Mouse (Mus musculus): ENCODE data around the gene Sema6b.
A peak's percentile ranks its signal among the peaks of the same experiment; 100 is the strongest.
"Not testable (repeated sequence)": the region's sequence is repeated elsewhere in the genome, so short reads cannot be mapped to it uniquely, and the experiment has no call there.

The Sema6b gene

DNA sequence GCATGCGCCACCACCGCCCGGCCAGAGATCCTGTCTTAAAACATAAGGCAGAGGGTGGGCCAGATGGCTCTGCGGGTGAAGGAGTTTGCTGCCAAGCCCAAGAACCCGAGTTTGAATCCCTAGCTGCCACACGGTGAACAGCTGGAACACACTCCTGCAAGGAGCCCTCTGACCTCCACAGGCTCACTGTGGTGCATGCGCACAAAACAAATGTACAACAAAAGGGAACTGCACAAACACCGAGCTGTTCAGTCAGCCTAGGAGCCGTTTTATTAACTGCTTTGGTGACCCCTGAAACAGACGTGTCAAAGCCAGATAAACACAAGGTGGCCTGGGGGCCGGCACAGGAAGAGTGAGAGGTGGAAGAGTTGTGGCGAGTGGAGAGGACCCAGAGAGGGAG is 20.7 kb downstream of the Sema6b start:
- no peak for DNase-seq (ENCODE audit: low read depth, low spot score)

DNA sequence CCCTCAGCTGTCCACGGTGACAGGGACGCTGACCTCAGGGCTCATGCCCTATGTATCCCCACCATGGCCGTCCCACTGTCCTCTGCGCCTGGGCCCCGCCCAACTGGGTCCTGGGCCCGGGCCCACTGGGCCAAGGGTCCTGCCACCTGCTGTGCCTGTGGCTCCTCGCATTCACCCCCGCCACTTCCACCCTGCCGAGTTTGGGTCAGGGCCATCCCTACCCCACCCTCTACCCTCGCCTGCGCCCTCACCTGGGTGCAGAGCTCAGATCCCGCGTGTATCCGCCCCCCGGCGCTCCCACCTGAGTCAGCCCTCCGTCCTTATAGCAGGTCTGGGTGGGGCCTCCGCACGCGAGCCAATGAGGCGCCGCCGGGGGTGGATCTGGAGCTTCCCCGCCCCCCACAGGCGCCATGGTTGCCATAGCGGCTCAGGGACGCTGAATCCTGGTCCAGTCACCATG is 22.9 kb downstream of the Sema6b start, which contains the start of gene Plin5:
Plin5 (minus strand) TSS at position 346 of the 460 bp plus-strand sequence.
- peak; percentile 69 for DNase-seq (ENCODE audit: low read depth, low spot score)

DNA sequence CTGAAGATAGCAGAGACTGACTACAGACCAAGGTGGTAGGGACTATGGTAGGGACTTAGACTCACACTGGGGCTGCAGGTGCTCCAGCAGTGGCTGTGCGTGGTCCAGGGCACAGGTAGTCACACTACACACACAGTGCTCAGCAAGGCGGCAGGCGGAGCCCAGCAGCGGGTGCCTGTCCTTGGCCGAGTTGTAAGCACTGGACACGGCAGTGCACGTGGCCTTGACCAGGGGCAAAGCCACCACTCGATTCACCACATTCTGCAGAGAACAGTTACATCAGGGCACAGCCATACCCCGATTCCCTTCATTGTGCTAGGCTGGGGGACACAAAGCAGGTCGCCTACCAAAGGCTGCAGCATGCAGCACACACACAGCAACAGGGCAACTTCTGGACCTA is 23.9 kb downstream of the Sema6b start:
- DNase-seq (ENCODE audit: low read depth, low spot score): no peak

DNA sequence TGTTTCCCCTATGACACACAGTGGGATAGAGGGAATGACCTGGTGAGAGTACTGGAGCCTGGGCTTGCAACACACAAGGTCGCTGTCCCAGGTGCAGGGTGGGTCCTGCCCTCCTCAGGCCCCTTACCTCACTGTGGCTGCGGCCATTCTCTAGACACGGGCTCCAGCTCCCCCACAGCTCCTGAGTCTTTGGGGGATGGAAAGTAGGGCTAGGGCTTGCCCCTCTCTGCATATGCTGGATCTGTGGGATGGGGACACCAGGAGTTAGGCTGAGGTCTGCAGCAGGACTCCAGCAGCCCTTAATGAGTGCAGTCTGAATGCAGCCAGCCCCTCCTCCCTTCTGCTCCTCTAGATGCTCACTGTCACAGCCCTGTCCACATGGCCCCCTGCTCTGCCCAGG is 27.4 kb downstream of the Sema6b start:
- no peak for DNase-seq (ENCODE audit: low read depth, low spot score)

- peak; percentile 76 for DNase-seq (ENCODE audit: low read depth, low spot score)
Observed at GRCm38 (mm10) chr17:56111864-56112263, 28.3 kb downstream of the Sema6b start.

- DNase-seq (ENCODE audit: low read depth, low spot score): no peak
Observed at GRCm38 (mm10) chr17:56111021-56111420, 29.1 kb downstream of the Sema6b start.

DNA sequence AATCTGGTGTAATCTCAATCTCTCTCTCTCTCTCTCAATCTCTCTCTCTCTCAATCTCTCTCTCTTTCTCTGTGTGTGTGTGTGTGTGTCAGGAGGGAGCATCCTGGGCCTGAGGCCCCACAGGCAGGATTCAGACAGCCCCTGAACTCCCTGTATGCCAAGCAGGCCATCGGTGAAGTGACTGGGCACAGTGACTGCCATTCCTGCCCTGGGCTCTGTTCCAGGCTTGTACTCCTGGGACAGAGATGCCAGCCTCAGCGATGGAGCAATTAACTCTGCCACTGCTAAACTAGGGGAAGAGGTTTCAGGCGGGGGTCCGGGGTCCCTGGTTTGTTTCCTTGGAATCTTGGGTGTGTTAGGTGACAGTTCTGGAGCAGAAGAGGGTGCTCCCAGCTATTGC is 29.6 kb downstream of the Sema6b start:
- DNase-seq (ENCODE audit: low read depth, low spot score): no peak

DNA sequence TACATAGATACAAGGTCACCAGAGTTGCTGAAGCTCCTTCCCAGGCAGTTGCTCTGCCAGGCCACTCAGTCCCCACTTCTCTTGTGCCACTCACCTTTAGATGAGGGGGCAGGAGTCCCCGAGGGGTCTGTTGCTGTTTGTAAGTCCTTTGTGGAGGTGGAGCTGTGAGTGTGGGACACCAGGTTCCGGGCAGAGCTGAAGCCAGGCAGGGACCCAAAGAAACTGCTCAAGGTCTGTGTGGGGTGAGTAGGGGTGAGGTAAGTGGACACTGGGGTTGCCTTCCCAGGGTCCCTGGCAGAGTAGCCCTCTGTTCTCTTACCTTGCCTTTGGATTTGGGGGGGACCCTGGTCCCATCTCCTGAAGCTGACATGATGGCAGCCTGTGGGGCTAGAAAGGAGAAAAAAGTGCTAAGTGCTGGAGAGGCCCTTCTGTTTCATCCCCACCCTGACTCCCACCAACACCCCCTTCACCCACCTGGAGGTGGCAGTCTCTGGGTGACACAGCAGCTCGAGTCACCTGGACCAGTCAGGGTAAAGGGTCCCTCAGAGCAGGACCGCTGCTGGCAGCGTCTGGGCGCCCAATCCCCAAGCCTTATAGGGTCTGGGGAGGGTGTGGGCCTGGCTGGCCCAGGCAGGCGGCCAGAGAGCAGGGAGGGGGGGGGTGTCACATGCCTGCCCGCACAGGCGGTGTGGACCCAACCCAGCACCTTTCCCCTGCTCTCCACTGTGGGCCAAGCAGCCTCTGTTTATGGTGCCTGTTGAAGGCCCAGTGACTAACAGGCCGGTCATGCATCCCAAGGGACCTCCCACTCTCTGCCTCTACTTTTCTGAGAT is 30.7 kb downstream of the Sema6b start, which contains the start of gene Plin4:
Plin4 (minus strand) TSS at position 585 of the 833 bp plus-strand sequence.
- DNase-seq (ENCODE audit: low read depth, low spot score): no peak

DNA sequence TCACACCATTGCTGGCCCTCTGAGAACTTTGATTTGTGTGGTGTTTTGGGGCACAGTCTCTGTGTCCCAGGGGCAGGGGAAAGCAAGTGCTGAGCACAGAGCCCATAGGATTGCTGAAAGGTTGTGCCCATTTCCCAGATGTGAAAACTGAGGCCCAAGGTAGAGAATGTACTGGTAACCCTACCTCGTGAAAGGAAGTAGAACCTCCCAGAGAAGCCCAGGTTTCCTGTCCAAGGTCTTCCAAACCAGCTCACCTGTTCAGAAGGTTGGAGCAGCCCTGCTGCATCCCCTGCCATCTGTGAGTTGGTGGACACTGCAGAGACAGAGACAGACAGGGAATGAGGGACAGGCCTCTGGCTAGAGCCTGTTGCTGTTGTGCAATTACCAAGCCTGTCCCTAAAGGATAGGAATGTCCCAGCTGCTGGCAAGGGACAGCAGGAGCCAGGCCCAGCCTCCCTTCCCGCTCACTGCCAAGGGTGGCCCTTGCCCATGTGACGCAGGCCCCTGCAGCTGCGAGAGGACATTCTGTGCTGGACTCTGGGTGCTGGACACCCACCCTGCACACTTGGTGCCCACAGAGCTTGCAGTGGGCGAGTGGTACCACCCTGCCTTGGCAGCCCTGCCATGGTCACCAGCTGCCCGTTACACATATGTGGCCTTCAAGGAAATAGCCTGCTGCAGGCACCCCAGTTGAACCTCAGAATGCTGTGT is 31.7 kb downstream of the Sema6b start:
- no peak for DNase-seq (ENCODE audit: low read depth, low spot score)

DNA sequence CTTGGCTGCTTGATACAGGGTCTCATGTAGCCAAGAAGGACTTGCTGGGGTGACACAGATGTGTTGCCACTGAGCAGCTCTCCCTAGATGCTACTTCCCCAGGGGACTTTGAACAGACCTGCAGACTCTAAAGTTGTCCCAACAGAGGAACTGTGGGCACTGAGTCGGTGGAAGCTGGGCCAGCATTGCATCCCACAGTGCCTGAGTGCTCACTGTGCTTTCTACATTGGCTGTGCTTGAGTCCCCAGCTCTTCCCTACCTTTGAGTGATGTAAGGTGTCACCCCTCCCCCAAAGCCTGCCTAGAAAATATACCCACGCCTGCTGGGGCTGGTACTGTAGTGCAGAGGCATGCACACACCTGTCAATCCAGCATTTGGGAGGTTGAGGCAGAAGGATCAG is 32.4 kb downstream of the Sema6b start:
- no peak for DNase-seq (ENCODE audit: low read depth, low spot score)

DNA sequence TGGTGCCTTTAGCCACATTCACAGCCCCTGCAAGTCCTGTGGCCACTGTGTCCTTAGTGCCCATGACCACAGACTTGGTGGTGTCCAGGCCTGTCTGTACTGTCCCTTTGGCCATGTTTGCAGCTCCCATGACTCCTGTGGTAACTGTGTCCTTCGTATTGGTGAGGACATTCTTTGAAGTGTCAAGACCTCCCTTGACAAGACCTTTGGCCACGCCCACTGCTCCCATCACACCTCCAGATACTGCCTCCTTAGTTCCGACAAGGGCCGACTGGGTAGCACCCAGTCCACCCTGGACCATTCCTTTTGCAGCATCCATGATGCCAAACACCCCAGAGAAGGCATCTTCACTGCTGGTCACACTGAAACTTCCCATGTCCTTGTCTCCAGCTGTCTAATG is 33.2 kb downstream of the Sema6b start:
- DNase-seq (ENCODE audit: low read depth, low spot score): no peak

- not testable (repeated sequence) for DNase-seq (ENCODE audit: low read depth, low spot score)
Observed at GRCm38 (mm10) chr17:56106436-56106835, 33.7 kb downstream of the Sema6b start.

- DNase-seq (ENCODE audit: low read depth, low spot score): not testable (repeated sequence)
Observed at GRCm38 (mm10) chr17:56104821-56105220, 35.3 kb downstream of the Sema6b start.

DNA sequence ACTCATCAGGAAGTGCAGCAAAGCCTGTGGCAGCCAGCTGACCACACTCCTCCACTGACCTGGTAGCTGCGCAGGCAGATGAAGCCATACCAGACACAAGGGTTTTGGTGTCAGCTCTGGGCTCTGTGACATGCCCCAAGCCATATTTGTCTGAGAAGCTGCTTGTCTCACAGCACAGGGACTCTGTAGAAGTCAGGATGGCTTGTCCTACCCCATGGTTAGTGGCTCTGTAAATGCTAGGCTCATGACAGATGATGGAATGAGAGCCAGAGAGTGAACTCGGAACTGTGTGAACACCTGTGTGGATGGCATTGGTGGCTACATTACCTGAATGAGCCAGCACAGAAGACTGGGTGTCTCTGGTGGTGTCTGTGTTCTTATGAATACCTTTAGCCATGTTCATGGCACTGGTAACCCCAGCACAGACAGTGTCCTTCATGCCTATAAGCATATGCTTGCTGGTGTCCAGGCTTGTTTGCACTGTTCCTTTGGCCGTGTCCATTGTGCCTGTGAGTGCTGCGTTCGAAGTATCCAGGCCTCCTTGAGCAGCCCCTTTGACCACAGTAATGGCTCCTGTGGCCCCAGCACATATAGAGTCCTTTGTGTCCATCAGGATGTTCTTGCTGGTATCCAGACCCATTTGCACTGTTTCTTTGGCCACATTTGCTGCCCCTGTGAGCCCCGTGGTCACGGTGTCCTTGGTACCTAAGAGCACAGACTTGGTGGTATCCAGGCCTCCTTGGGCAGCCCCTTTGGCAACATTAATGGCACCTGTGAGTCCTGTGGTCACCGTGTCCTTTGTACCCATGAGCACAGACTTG is 36.5 kb downstream of the Sema6b start:
- no peak for DNase-seq (ENCODE audit: low read depth, low spot score)

- DNase-seq (ENCODE audit: low read depth, low spot score): no peak
Observed at GRCm38 (mm10) chr17:56102927-56103326, 37.2 kb downstream of the Sema6b start.

DNA sequence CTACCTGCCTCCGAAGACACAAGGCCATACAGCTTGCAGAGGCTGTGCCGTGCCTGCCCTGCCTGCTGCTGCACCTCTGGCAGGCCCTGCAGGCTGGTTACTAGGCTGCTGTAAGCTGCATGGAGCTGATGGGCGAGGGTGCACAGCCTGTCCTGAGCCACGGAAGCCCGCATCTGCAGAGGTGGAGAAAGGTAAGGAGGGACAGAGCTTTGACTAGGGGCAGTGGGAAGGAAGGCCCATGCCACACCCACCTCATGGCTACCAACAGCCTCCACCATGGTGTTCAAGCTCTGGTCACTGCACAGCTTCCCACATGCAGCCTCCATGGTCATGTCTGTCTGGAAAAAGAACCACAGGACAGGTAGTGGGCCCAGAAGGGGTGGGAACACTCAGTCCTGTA is 38.0 kb downstream of the Sema6b start:
- DNase-seq (ENCODE audit: low read depth, low spot score): no peak

- no peak for DNase-seq (ENCODE audit: low read depth, low spot score)
Observed at GRCm38 (mm10) chr17:56100811-56101210, 39.3 kb downstream of the Sema6b start.

- no peak for DNase-seq (ENCODE audit: low read depth, low spot score)
Observed at GRCm38 (mm10) chr17:56098711-56099572, 41.2 kb downstream of the Sema6b start.

GRCm38 (mm10) chr17:56098180-56098579 is 42.0 kb downstream of the Sema6b start:
- no peak for DNase-seq (ENCODE audit: low read depth, low spot score)

- no peak for DNase-seq (ENCODE audit: low read depth, low spot score)
Observed at GRCm38 (mm10) chr17:56096883-56097282, 43.3 kb downstream of the Sema6b start.

GRCm38 (mm10) chr17:56092794-56093193 is 47.3 kb downstream of the Sema6b start:
- no peak for DNase-seq (ENCODE audit: low read depth, low spot score)
